Mouse (Mus musculus): ENCODE results near the gene Olfr122.

Olfr122 gene

DNA sequence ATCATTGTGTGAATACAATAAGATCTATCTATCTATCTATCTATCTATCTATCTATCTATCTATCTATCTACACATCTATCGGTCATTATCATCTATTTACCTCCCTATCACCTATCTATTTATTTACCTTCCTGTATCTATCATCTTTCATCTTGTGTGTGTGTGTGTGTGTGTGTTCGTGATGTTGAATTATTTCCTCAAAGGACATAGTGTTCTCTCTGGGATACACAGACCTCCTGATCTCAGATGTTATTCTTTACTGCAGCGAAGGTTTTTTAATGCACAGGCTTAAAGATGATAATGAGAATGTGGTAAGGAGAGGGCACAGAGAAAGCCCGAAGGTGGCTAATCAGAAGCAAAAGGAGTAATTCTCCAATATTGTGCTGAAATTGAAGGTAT, at the start of gene Olfr122:
TSS of gene Olfr122 (plus strand) at position 301 of the 400 bp plus-strand sequence.
- no peak for DNase-seq (ENCODE audit: low spot score)

- no peak for DNase-seq (ENCODE audit: low spot score)
Observed at GRCm38 (mm10) chr17:37721508-37721907, 46.9 kb upstream of the Olfr122 start, which contains the start of gene Olfr120. Gene Olfr120 (plus strand): TSS chr17:37721808.

DNA sequence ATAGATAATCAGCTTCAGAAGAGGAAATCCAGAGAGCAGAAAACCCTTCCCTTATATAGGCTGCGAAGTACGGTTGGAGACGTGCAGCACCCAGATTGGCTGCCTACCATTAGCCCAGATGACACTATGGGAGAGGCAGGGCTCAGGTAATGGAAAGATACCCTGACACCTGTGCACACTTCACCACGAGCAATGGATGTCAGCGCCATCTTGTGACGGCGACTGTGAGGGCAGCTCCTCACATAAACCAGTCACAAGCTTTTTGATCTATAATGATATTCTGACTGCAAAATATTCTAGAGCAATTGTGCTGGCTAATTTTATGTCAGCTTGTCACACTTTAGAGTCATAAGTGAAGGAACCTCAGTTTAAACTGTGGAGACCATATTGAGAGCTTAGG, 30.3 kb upstream of the Olfr122 start:
- no peak for DNase-seq (ENCODE audit: low spot score)

- no peak for DNase-seq (ENCODE audit: low spot score)
Observed at GRCm38 (mm10) chr17:37793229-37793628, 24.8 kb downstream of the Olfr122 start, which contains the start of gene Olfr123. Gene Olfr123 (plus strand): TSS chr17:37793529.

DNA sequence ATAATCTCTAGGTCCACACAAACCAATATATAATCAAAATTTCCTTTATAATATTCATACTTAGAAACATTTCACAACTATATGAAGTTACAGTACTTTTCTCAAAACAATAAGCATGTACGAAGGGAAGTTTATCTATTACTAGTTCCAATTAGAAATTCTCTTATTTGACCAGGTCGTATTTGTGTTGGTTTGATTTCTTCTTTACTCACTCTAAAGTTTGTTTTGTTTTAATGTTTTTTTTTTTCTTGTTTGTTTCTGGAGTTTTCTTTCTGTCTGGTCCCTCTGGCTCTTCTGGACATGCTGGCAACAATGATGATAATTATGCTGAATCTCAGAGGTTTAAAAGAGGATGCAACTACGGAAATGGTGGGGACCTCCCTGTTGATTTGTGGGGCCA, 31.2 kb downstream of the Olfr122 start, which contains the start of gene Olfr124:
TSS of gene Olfr124 (plus strand) at position 301 of the 400 bp plus-strand sequence.
- DNase-seq (ENCODE audit: low spot score): no peak
